Mouse (Mus musculus) leukemia stem cell, adult 10-12 weeks (primary cell): ENCODE results near the gene Zfp111. TPM values are rescaled to one million over a fixed set of nuclear protein-coding genes. Genes with fewer than 3 reads are reported as not detected.

Experiments
- polyA plus RNA-seq: library from polyadenylated mRNA; stranded (reverse); fragments of >175 nt; gene quantifications from 2 replicates; pipeline ENCODE4 v1.2.3, GENCODE M21; 2012; ENCODE audit warnings: low replicate concordance

Zfp111 gene
- not detected in 2 replicates for polyA plus RNA-seq

DNA sequence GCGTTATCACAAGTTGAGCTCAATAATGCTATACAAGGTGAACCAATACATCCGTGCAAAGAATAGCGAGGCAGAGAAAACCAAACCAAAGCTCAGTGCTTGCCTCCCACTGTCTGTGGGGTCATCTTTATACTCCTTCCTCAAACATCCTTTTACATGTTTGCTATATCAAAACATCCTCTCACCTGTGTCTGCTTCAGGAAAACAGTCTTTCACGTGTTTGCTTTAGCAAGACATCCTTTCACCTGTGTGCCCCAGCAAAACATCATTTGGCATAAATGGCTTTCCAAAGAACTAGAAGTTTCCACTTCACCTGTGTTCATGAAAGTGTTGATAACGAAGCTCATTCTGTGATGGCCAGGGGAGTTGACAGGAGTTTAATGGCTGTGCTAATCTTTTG, at the start of gene Zfp111:
Gene Zfp111, minus strand, starts transcription at position 101 of the 400 bp plus-strand sequence.

GRCm38 (mm10) chr7:24254633-24255474, 43.6 kb upstream of the Zfp111 start, which contains the start of gene Zfp108:
Gene Zfp108 (plus strand): TSS chr7:24254794.

DNA sequence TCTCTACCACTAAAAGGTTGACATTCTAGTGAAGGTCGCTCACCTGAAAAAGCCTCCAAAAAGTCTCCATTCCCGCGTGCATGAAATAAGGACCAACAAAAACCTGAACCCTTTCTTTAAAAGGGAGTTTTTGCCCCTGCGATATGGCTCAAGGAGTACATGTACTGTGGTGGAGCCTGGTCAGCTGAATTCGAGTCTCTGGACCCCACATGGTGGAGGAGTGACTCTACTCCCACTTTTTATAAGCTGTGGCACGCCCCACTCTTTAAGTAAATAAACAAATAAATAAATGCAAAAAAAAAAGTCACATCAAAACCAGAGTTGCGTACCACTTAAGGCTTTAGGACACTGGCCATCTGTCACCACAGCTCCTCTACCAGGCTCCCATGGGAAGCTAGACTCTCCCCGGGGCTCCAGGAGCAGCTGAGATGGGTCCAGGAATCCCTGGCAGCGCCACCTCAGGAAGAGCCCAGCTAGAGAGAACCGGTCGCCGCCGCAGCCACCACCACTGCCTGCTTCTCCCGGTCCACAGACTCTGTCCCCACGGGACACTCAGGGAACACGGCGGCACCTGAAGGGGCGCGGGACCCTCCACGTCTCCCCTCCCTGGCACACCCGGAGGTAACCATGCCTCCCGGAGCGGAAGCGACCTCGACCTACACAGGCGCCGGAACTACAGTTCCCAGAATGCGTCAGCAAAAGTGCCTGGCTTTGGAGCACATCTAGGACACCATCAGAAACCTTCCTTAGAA, 26.0 kb upstream of the Zfp111 start, which contains the start of gene Zfp109:
Gene Zfp109, minus strand, starts transcription at position 521 of the 752 bp plus-strand sequence.

GRCm38 (mm10) chr7:24174618-24175336, 36.5 kb downstream of the Zfp111 start, which contains the start of gene Zfp114:
Gene Zfp114 (plus strand): TSS chr7:24175060.

Other genes with a start within 250 kb of the Zfp111 start
- not detected in 2 replicates for gene Vmn1r181, start 236.8 kb downstream of the Zfp111 start, polyA plus RNA-seq
- not detected in 2 replicates for gene V1rd19, start 209.8 kb downstream of the Zfp111 start, polyA plus RNA-seq
- 0.02 TPM in 1 of 2 replicates, not detected in the other for gene Vmn1r183, start 158.2 kb downstream of the Zfp111 start, polyA plus RNA-seq
- 7.8 and 16.9 TPM in 2 replicates for gene Zfp180, start 129.5 kb downstream of the Zfp111 start, polyA plus RNA-seq
- 0.11 and 0.33 TPM in 2 replicates for gene Zfp112, start 99.1 kb downstream of the Zfp111 start, polyA plus RNA-seq
- 0.20 and 0.44 TPM in 2 replicates for gene Zfp235, start 77.3 kb downstream of the Zfp111 start, polyA plus RNA-seq
- gene Zfp114, start 36.4 kb downstream of the Zfp111 start, polyA plus RNA-seq, result 0.41 TPM in 1 of 2 replicates, not detected in the other
- 0.56 TPM in 1 of 2 replicates, not detected in the other for gene Zfp109, start 26.1 kb upstream of the Zfp111 start, polyA plus RNA-seq
- not detected in 2 replicates for gene Zfp108, start 43.4 kb upstream of the Zfp111 start, polyA plus RNA-seq
- gene Zfp93, start 59.0 kb upstream of the Zfp111 start, polyA plus RNA-seq, result 0.33 and 0.41 TPM in 2 replicates
- gene Zfp61, start 89.8 kb upstream of the Zfp111 start, polyA plus RNA-seq, result 1.4 and 3.6 TPM in 2 replicates
- 1.3 and 1.9 TPM in 2 replicates for gene Zfp94, start 105.2 kb upstream of the Zfp111 start, polyA plus RNA-seq
- not detected in 2 replicates for gene Tescl, start 122.5 kb upstream of the Zfp111 start, polyA plus RNA-seq
- gene Lypd5, start 137.8 kb upstream of the Zfp111 start, polyA plus RNA-seq, result not detected in 2 replicates
- gene Kcnn4, start 158.8 kb upstream of the Zfp111 start, polyA plus RNA-seq, result 200 and 304 TPM in 2 replicates
- 75.6 and 251 TPM in 2 replicates for gene Smg9, start 188.2 kb upstream of the Zfp111 start, polyA plus RNA-seq
- gene Irgc1, start 240.9 kb upstream of the Zfp111 start, polyA plus RNA-seq, result not detected in 2 replicates